Mouse (Mus musculus) kidney, postnatal 25 days (tissue): ENCODE results near the gene Faim.

Source experiments
- DNase-seq, 2 experiments: peaks; one replicate each; pipeline ENCODE4 v3.0.0; 2021; ENCODE audit warnings: mixed read lengths in 2 of 2

The Faim gene

GRCm38 (mm10) chr9:98976081-98976480 is 10.1 kb upstream of the Faim start:
- no peak for DNase-seq

GRCm38 (mm10) chr9:98976520-98976919 is 9.7 kb upstream of the Faim start:
- DNase-seq, result no peak

DNA sequence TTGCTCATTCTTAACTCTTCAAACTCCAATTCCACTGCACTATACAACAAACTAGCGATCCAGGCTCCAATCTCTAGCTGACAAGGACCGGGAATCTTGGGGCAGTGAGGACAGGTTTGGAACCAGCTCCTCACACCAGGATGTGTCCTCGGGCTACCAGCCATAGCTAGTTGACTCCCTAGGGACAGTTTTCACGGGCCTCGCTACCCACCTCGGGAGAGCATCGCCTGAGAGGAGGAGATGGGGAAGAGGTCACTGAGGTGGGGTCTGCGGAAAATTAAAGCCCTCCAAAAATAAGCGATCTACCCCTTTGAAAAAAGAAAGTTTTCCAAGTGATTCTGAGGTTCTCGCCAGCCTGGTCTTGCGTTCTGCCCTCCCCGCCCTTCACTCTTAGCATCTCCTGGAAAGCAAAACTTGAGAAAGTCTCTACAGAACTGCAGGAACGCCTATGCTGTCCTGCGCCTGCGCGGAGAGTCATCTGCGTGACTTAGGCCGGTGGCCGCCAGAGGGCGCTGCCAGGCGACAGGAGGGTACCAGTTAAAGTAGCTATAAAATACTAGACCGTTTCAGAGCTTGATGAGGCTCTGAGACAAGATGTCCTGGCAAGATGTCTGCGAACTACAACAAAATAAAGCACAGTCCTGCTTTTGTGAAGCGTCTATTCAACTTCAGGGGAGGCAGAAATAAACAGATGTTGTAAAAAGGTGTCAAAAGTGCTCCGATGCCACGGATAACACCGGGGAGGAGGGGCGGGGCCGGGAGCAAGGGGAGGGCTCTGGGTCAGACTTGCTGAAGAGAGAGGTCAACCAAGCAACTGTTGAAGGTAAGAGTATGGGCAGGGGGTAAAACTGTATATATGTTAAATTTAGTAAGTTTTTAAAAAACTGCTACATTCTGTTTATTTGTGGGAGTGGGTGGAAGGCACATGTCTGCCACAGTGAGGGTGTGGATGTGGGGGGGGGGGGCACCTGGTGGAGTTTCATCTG is 6.4 kb upstream of the Faim start:
- peak; percentile 89 to 92 for DNase-seq

- peak in 1 of 2 experiments; percentile 8 for DNase-seq
These were observed 413 bp downstream of the Faim start for GRCm38 (mm10) chr9:98986476-98987096.

- DNase-seq, result no peak
These were observed 958 bp downstream of the Faim start for GRCm38 (mm10) chr9:98987131-98987530.

GRCm38 (mm10) chr9:98994103-98994502 is 7.9 kb downstream of the Faim start:
- DNase-seq, result no peak

GRCm38 (mm10) chr9:98999881-99000339 is 13.7 kb downstream of the Faim start:
- no peak for DNase-seq

DNA sequence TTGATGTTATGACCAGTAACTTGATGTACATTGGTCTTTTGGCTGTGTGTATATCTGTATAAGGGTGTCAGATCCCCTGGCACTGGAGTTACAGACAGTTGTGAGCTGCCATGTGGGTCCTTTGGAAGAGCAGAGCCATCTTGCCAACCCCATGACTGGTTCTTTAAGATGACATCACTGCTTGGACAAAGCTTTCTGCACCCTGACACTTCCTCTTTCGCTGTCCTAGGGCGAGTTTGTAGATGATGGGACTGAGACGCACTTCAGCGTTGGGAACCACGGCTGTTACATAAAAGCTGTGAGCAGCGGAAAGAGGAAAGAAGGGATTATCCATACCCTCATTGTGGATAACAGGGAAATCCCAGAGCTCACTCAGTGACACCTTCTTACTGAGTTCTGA is 15.2 kb downstream of the Faim start:
- DNase-seq, result no peak

- no peak for DNase-seq
These were observed 23.1 kb downstream of the Faim start for GRCm38 (mm10) chr9:99009069-99009897.

- no peak for DNase-seq
These were observed 23.7 kb downstream of the Faim start for GRCm38 (mm10) chr9:99009898-99010199.

DNA sequence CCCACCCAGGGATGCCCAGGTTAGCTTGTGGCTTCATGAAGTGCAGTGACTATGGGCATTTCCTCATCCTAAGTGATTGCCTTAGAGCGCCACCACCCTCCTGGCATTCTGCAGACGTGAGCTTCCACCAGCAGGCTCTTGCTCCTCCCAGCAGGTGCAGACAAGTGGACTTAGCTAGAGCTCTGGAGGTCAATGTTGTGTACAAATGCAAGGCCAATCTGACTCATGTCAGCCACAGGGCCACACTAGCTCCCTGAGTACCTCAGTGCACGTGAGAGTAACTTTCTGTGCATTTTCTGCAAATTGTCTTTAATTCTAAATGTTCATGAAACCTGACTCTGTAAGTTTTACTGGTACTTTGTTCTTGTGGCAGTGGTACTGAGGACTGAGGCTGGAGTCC is 30.1 kb downstream of the Faim start:
- peak in 1 of 2 experiments; percentile 52 for DNase-seq

GRCm38 (mm10) chr9:99016759-99017158 is 30.6 kb downstream of the Faim start:
- DNase-seq, result no peak

GRCm38 (mm10) chr9:99017679-99018078 is 31.5 kb downstream of the Faim start:
- DNase-seq, result peak; percentile 37 to 46

DNA sequence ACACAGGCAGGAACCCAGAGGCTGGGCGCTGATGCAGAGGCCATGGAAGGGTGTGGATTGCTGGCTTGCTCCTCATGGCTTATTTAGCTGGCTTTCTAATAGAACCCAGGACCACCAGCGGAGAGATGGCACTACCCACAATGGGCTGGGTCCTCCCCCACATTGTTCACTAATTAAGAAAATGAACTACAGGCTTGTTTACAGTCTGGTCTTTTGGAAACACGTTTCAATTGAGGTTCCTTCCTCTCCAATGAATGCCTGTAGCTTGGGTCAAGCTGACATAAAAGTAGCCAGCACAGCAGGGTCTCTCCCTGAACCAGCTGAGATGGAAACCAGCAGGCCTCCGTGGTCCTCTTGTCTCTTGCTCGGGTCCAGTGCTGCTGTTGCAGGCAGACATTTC is 35.0 kb downstream of the Faim start:
- DNase-seq, result no peak

DNA sequence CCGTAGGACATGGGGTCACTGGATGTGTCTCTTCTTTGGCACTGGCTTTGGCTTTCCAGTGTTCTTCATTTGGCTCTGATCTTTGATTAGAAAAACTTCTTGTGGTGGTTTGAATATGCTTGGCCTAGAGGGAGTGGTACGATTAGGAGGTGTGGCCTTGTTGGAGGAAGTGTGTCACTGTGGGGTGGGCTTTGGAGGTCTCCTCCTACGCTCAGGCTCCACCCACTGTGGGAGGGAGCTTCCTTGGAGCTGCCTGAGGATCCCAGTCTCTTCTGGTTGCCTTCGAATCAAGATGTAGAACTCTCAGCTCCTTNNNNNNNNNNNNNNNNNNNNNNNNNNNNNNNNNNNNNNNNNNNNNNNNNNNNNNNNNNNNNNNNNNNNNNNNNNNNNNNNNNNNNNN is 35.6 kb downstream of the Faim start:
- DNase-seq, result no peak

GRCm38 (mm10) chr9:99032031-99032430 is 45.9 kb downstream of the Faim start:
- no peak for DNase-seq

- no peak for DNase-seq
These were observed 47.9 kb downstream of the Faim start for GRCm38 (mm10) chr9:99034111-99034510.

DNA sequence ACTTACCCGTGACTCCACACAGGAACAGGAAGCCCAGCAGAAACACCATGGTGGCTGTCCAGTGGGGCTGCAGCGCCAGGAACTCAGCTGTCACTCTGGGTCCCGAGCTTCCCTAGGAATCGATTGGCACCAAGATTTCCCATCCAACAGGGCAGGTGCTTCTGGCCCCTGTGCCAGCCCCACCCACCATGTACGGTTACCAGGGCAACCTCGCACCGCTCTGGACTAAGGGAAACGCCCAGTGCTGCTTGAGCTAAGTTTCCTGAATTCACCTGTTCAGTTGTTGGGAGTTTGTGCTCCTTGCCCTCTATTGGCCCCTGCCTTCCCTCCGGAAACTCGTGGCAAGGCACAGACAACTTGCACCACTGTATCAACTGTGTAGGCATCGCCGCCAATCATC is 49.4 kb downstream of the Faim start, which contains the start of gene Gm1123:
Gene Gm1123, minus strand, starts transcription at position 141 of the 400 bp plus-strand sequence.
- DNase-seq, result no peak

DNA sequence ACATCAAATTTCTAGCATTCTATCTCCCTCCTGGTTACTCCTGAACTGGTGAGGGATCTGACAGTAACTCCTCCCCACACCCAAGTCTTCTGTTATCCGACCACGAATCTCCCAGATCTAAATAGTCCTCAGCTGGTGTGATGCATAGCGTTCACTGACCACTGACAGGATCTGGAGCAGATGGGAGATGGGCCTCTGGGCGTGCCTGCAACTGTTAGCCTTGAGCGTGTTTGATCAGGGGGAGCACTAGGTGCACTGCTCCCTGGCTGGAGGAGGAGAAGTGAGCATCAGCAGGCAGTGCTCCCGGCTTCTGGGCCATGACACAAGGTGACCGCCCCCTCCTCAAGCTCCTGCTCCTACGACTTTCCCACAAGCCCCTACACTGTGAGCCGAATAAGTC is 55.8 kb downstream of the Faim start:
- DNase-seq, result no peak

GRCm38 (mm10) chr9:99042641-99043040 is 56.5 kb downstream of the Faim start:
- DNase-seq, result no peak

- DNase-seq, result no peak
These were observed 58.6 kb downstream of the Faim start for GRCm38 (mm10) chr9:99044761-99045160.

GRCm38 (mm10) chr9:99048724-99049250 is 62.6 kb downstream of the Faim start:
- DNase-seq, result peak in 1 of 2 experiments; percentile 51

GRCm38 (mm10) chr9:99049760-99050159 is 63.6 kb downstream of the Faim start:
- peak in 1 of 2 experiments; percentile 42 for DNase-seq
